Mouse (Mus musculus): Measurements from ENCODE around the gene Gsdma3.

DNA sequence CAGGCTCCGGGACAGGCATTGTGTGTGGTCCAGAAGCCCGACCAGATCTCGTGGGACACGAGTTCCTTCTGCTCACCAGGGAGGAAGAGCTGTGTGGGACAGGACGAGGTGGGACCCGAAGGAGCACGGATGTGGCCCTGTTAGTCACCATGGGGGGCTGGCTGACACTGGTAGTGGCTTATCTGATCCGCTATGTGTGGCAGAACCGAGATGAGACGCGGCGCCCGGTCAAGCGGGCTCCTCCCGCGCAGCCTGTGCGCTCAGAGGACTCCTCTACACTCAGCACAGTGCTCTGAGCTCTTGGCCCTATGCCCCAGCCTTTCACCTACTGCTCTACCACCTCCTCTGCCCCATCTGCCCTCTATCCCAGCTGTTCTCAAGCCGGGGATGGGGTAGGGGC lies 26.9 kb upstream of the Gsdma3 start:
- no peak for TF ChIP-seq CTCF (IDR thresholded peaks at IDR 0.05; ENCODE audit: low read depth)
- no peak for TF ChIP-seq EP300 (optimal IDR thresholded peaks at IDR 0.05)
